In the genomic region with DNA sequence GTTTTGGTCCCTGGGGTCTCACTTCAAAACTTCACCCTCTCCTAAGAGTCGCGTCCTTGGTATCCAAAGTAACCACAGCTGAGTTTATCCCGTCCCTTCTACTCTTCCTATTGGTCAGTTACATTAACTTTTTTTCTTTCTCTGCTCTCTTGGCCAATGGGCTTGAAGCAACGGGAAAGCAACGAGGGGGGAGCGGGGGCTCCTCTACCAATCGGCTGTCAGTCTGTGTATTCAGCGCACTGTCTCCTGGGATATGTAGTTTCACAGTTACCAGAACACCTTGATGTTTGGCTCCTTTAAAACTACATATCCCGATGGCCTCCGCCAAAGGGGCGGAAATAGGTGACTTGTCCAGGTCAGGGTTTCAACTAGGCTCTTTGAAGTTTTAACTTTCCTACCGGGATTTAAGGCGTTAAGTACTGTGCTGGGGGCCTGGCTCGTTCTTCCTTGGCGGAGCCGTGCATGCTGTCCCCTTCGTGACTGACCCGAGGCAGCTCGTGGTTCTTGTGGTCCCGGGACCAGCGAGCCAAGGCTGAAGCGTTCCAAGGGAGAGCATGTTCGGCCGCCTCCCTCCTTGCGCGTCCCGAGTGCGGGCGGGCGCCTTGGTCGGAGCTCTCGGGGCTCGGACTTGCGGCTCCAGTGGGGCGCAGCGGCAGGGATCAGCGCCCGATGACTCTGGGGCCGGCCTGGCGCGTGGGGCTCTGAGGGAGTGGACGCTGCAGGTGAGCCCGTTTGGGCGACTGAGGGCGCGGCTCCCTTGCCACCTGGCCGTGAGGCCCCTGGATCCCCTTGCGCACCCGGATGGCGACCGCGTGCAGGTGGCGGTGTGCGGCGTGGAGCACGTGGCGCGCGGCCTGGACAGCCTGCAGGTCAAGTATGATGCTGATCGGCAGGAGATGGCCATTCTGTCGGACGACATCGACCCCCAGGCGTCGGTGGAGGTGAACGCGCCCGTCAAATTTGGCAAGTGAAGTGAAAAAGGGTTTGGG, we compare ENCODE assay signal across 8 mouse cellular contexts. TPM values are rescaled to one million over a fixed set of nuclear protein-coding genes. Genes with fewer than 3 reads are reported as not detected.
DNase-seq lines count a peak whose midpoint lies in the region; ATAC-seq lines count a peak whose summit lies in the region.

A gene (minus strand): TSS at position 64 of the 989 bp plus-strand sequence.
A gene (plus strand): TSS at position 345 of the 989 bp plus-strand sequence.

- under 1% methylated on average over 68 of the region's 68 CpGs for WGBS in heart, embryonic 14.5 days
- under 1% methylated on average over 68 of the region's 68 CpGs for WGBS in liver, embryonic 13.5 days (ENCODE audit: insufficient replicate concordance)
- under 1% methylated on average over 68 of the region's 68 CpGs for WGBS in stomach, embryonic 16.5 days

- peaks cover 0 to 14% of the 10 kb centered on the region in 2 experiments; a peak in 2 of 4 replicates for H3K4me1 ChIP-seq in heart, embryonic 14.5 days (ENCODE audit: control insufficient read depth in 2 of 2, insufficient read depth in 2 of 2, low read length in 2 of 2)
- peaks cover 37% of the 10 kb centered on the region for H3K4me1 ChIP-seq in liver, embryonic 13.5 days (replicated peaks)
- H3K4me1 ChIP-seq in stomach, embryonic 16.5 days (ENCODE audit: control insufficient read depth, insufficient read depth, low read length) = peaks cover 8% of the 10 kb centered on the region; the same call in 1 of the 2 replicates

- H3K4me3 ChIP-seq in heart, embryonic 14.5 days (ENCODE audit: control insufficient read depth in 1 of 2, insufficient read depth in 1 of 2, low read depth in 1 of 2, low read length in 2 of 2) = peak within 1 kb of the TSS; percentile 73 to 86
- peak within 1 kb of the TSS; percentile 87 for H3K4me3 ChIP-seq in liver, embryonic 13.5 days (replicated peaks)
- peak within 1 kb of the TSS; percentile 77 for H3K4me3 ChIP-seq in stomach, embryonic 16.5 days (replicated peaks; ENCODE audit: low read length)

- H3K4me2 ChIP-seq in heart, embryonic 14.5 days (ENCODE audit: low read length) = peak within 1 kb of the TSS; percentile 88
- peak within 1 kb of the TSS; percentile 97 for H3K4me2 ChIP-seq in liver, embryonic 13.5 days
- peak within 1 kb of the TSS; percentile 96 for H3K4me2 ChIP-seq in stomach, embryonic 16.5 days (ENCODE audit: low read depth, low read length)

- peak within 1 kb of the TSS; percentile 12 to 15 for H3K27ac ChIP-seq in heart, embryonic 14.5 days (replicated peaks in 1 of 2; ENCODE audit: control insufficient read depth in 1 of 2, insufficient read depth in 1 of 2, low read depth in 2 of 2, low read length in 2 of 2)
- peak within 1 kb of the TSS; percentile 66 for H3K27ac ChIP-seq in liver, embryonic 13.5 days
- H3K27ac ChIP-seq in stomach, embryonic 16.5 days (ENCODE audit: low read length) = peak within 1 kb of the TSS; percentile 57

- H3K36me3 ChIP-seq in heart, embryonic 14.5 days (ENCODE audit: control insufficient read depth, insufficient read depth, low read length) = no peaks in the 10 kb centered on the region
- H3K36me3 ChIP-seq in liver, embryonic 13.5 days = no peaks in the 10 kb centered on the region
- H3K36me3 ChIP-seq in stomach, embryonic 16.5 days (ENCODE audit: control insufficient read depth, insufficient read depth, low read length) = no peaks in the 10 kb centered on the region

- peak; percentile 84 for DNase-seq in c-Kit-negative CD71-positive TER-119-positive erythroid progenitor cells, embryonic 14.5 days (ENCODE audit: low read depth, low spot score)
- DNase-seq in fibroblast of lung, adult 2 months (ENCODE audit: low read depth) = peak; percentile 99
- DNase-seq in kidney, postnatal 14 days = peak; percentile 98
- peak; percentile 89 for DNase-seq in liver, embryonic 13.5 days
- peak; percentile 84 for DNase-seq in neural tube, embryonic 10.5 days (ENCODE audit: extremely low spot score, low spot score)

- H3K27me3 ChIP-seq in heart, embryonic 14.5 days (ENCODE audit: control insufficient read depth, insufficient read depth, low read length) = no peaks in the 10 kb centered on the region
- no peaks in the 10 kb centered on the region for H3K27me3 ChIP-seq in liver, embryonic 13.5 days
- no peaks in the 10 kb centered on the region for H3K27me3 ChIP-seq in stomach, embryonic 16.5 days (ENCODE audit: control insufficient read depth, insufficient read depth, low read length)

- ATAC-seq in CD4-positive, CD25-positive, alpha-beta regulatory T cell, adult 4 months = peak; percentile 99
- peak; percentile 100 for ATAC-seq in heart, embryonic 14.5 days (ENCODE audit: insufficient number of reproducible peaks, insufficient read depth, low FRiP score, low read depth)
- peak; percentile 100 for ATAC-seq in liver, embryonic 13.5 days (ENCODE audit: low read depth)
- ATAC-seq in stomach, embryonic 16.5 days (ENCODE audit: insufficient read depth, low FRiP score) = peak; percentile 100

- H3K9ac ChIP-seq in heart, embryonic 14.5 days (ENCODE audit: low read length) = peak within 1 kb of the TSS; percentile 77
- peak within 1 kb of the TSS; percentile 82 for H3K9ac ChIP-seq in liver, embryonic 13.5 days
- peak within 1 kb of the TSS; percentile 87 for H3K9ac ChIP-seq in stomach, embryonic 16.5 days (ENCODE audit: low read length)

- H3K9me3 ChIP-seq in heart, embryonic 14.5 days (ENCODE audit: control insufficient read depth, low read length) = no peaks in the 10 kb centered on the region
- no peaks in the 10 kb centered on the region for H3K9me3 ChIP-seq in liver, embryonic 13.5 days (replicated peaks)
- no peaks in the 10 kb centered on the region for H3K9me3 ChIP-seq in stomach, embryonic 16.5 days (replicated peaks; ENCODE audit: control insufficient read depth, low read length)

RNA-seq across cellular contexts. Expression of the first gene that starts in this region (rescaled TPM):
- under 1 TPM; 0.29 to 0.74 TPM for polyA plus RNA-seq in CD4-positive, CD25-positive, alpha-beta regulatory T cell, adult 4 months (2017; shearing (Covaris generic))
- polyA plus RNA-seq in heart, embryonic 14.5 days (2014; fragmentation: Nextera tagmentation; extraction: Ambion mirVana) = 2.7 and 3.0 TPM in 2 replicates
- polyA plus RNA-seq in liver, embryonic 13.5 days (2015; fragmentation: Nextera tagmentation; extraction: Ambion mirVana) = not detected in 2 replicates
- polyA plus RNA-seq in stomach, embryonic 16.5 days (2015; fragmentation: Nextera tagmentation; extraction: Ambion mirVana) = 0.62 and 0.72 TPM in 2 replicates

RNA-seq across cellular contexts. Expression of the second gene that starts in this region (rescaled TPM):
- polyA plus RNA-seq in CD4-positive, CD25-positive, alpha-beta regulatory T cell, adult 4 months (2017; shearing (Covaris generic)) = 1 to 10 TPM; 2.2 to 2.7 TPM
- polyA plus RNA-seq in heart, embryonic 14.5 days (2014; fragmentation: Nextera tagmentation; extraction: Ambion mirVana) = 9.9 and 11.7 TPM in 2 replicates
- 4.1 and 4.8 TPM in 2 replicates for polyA plus RNA-seq in liver, embryonic 13.5 days (2015; fragmentation: Nextera tagmentation; extraction: Ambion mirVana)
- polyA plus RNA-seq in stomach, embryonic 16.5 days (2015; fragmentation: Nextera tagmentation; extraction: Ambion mirVana) = 6.5 and 6.8 TPM in 2 replicates

Comparison
In these comparisons a context has a peak if more than half of its experiments do, and no peak if none do; other contexts are left out.
1. Peak in every context shown above with its lines: DNase-seq, ATAC-seq, H3K4me3 ChIP-seq and H3K27ac ChIP-seq.
2. H3K27ac ChIP-seq: peak in every context shown above with its lines; median percentile 66 in liver, embryonic 13.5 days; 57 in stomach, embryonic 16.5 days; 14 in heart, embryonic 14.5 days.